Mouse (Mus musculus): ENCODE data around the gene Hspb11.

- TF ChIP-seq CTCF (IDR thresholded peaks at IDR 0.05; ENCODE audit: borderline replicate concordance, insufficient read depth, low read depth, low read length) (no peak), POLR2A (IDR thresholded peaks at IDR 0.05; ENCODE audit: borderline replicate concordance, insufficient read depth, low read length) (no peak)
These were observed 44.7 kb downstream of the Hspb11 start for GRCm38 (mm10) chr4:107298071-107298606.

Data from cerebellum, adult 2 months (tissue).